Mouse (Mus musculus): ENCODE measurements around the gene Sipa1.

Sipa1 gene

GRCm38 (mm10) chr19:5607705-5608410 lies 55.6 kb downstream of the Sipa1 start:
- DNase-seq (ENCODE audit: extremely low read depth, low read depth, low spot score), result no peak

- no peak for DNase-seq (ENCODE audit: extremely low read depth, low read depth, low spot score)
These were observed 57.3 kb downstream of the Sipa1 start for GRCm38 (mm10) chr19:5606196-5606595.

GRCm38 (mm10) chr19:5605126-5605525 lies 58.4 kb downstream of the Sipa1 start:
- no peak for DNase-seq (ENCODE audit: extremely low read depth, low read depth, low spot score)

GRCm38 (mm10) chr19:5603664-5604063 lies 59.8 kb downstream of the Sipa1 start:
- DNase-seq (ENCODE audit: extremely low read depth, low read depth, low spot score), result no peak

GRCm38 (mm10) chr19:5601752-5602541 lies 61.6 kb downstream of the Sipa1 start, which contains the start of gene Rnaseh2c:
Gene Rnaseh2c (plus strand): TSS chr19:5601873.
- no peak for DNase-seq (ENCODE audit: extremely low read depth, low read depth, low spot score)

Data from fat pad, adult 2 months (tissue).